Mouse (Mus musculus) erythroid progenitor cell, adult 5-6 weeks (primary cell): Measurements from ENCODE around the gene Gm19345. TPM values are rescaled to one million over a fixed set of nuclear protein-coding genes. Genes with fewer than 3 reads are reported as not detected.

ENCODE experiments used
- ATAC-seq: replicated peaks from 2 replicates; pipeline ENCODE4 v1.8.0; 2016; ENCODE audit warnings: moderate number of reproducible peaks, mild to moderate bottlenecking, moderate TSS enrichment, inconsistent platforms; ENCODE audit not compliant: poor library complexity, low FRiP score, severe bottlenecking
- total RNA-seq, 2 experiments: library from RNA; stranded (forward) in 1 of 2; stranded (reverse) in 1 of 2; fragments of 150-400 nt in 1 of 2; fragments of 186-747, 209-891 nt in 1 of 2; gene quantifications; 2 replicates each; pipeline versions ENCODE4 v1.2.3 to v1.2.4; 2015 to 2017; ENCODE audit warnings: low replicate concordance in 2 of 2

Gene Gm19345
- total RNA-seq (2015; ENCODE audit: low replicate concordance) (not detected in 2 replicates), total RNA-seq (2017; ENCODE audit: low replicate concordance) (not detected in 2 replicates)

DNA sequence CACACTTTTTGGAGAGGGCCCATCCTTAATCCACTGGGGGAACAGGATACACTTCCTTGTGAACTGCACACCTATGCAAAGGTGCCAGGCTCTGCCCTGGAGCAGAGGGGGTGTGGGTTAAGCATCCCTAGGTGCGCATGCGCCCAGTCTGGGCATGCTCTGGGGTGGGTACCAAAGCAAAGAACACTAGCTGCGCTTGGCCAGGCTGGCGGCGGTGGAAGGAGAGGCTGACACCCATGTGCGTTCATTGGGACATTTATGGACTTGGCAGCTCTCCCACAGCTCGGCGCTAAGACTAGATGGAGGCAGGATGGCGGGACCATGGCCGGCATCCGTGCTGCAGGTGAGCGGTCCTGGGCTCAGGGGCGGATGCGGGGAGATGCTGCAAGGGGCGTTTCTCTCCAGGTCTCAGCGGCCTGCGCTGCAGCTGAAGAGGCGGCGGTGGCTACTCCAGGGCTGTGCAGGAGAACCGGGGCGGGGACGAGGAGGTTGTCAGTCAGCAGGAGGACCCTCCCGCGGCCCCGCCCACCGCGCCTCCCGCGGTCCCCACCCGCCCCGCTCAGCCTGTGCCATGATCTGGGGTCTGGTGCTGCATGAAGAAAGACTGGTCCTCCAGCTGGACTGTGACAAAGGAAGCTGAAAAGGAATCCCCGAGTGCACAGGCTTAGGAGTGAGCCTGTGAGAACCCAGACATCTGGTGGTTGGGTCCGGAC is at the start of gene Gm19345:
Gm19345 (plus strand) TSS at position 146 of the 713 bp plus-strand sequence.
- ATAC-seq = no peak

DNA sequence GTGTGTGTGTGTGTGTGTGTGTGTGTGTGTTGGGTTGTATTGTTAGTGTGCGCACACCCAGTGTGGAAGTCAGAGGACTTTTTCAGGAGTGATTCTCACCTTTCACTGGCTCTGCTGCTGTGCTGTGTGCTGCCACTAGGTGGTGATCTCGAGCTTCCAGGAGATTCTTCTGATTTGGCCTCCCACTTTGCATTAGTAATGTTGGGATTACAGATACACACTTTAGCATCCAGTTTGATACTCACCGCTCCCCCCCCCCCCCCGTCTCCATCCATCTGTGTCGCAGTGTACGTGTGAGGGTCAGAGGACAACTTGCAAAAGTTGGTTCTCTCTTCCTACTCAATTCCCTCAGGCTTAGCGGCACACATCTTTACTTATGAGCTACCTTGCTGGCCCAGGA is 48.8 kb upstream of the Gm19345 start:
- ATAC-seq = 0 out of 2 replicates have a peak, but pooled peaks have one; percentile 49

DNA sequence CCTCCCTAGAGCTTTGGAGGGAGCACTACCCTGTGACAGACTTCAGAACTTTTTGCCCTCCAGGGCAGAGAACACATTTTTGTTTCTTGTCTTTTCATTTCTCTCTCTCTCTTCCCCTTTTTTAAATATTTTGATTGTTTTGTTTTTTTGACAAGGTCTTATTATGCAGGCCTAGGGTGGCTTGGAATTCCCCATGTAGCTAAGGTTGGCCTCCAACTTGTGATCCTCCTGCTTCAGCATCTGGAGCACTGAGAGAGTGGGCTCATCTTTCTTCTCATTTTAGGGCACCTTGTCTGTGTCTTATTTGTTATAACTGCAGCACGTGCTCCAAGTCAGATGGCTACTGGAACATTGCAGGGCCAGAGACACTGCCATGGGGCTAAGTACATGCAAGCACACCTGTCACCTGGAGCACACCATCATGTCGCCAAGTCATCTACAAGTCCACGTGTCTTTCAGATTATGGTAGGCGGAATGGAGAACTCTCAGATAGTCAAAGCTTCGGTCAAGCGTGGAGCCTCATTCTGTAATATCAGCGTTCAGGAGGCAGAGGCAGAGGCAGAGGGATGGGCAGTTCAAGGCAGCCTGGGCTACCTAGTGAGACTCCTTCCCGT is 45.3 kb upstream of the Gm19345 start:
- no peak for ATAC-seq

DNA sequence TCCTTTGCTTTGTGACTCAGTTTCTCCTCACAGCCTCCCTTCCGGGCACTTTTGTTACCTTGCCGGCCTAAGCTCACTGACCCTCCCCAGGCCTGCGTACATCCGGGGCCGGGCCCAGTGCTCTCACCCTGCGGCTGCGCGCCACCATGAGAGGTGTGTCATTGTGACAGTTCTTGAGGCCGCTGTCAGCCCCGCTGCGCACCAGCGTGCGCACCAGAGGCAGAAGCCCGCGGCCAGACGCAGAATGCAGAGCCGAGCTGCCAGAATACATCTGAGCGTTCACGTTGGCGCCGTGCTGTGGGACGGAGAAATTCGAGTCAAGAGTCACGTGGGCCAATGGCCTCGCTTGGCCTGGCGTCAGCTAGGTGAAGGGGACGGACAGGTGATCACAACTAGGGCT is 42.4 kb upstream of the Gm19345 start:
- ATAC-seq = no peak

DNA sequence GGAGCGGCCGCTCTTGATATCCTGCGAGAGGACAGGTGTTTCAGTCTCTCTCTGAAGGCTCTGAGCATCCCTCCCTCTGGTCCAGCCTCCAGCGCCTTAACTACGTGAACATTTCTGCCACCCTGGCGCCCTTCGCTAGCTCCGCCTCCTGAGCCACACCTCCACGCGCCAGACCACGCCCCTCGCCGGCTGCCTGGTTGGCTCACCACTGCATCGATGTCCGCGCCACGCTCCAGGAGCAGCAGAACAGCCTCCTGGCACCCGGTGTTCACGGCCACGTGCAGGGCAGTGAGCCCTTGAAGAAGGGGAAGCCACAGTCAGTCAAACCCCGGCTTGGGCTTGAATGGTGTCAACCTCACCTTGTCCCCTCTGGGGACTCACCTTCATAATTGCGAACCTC is 40.7 kb upstream of the Gm19345 start:
- no peak for ATAC-seq

DNA sequence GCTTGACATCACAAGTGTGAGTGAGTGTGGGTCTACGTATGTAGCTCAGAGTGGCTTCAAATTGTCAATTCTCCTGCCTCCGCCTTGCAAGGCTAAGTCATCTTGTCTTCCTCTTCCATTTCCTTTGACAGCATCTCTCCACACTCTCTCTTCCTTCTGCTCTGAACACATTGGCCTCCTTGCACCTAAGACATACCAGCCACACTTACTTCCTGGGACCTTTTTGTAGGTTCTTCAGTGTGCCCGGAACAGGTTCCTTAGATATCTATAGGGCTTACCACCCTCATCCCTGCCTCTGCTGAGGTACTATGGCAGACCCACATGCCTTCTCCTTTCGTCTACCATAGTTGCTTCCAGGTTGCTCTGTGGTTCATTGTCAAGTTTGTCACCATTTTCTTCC is 38.6 kb upstream of the Gm19345 start:
- no peak for ATAC-seq

DNA sequence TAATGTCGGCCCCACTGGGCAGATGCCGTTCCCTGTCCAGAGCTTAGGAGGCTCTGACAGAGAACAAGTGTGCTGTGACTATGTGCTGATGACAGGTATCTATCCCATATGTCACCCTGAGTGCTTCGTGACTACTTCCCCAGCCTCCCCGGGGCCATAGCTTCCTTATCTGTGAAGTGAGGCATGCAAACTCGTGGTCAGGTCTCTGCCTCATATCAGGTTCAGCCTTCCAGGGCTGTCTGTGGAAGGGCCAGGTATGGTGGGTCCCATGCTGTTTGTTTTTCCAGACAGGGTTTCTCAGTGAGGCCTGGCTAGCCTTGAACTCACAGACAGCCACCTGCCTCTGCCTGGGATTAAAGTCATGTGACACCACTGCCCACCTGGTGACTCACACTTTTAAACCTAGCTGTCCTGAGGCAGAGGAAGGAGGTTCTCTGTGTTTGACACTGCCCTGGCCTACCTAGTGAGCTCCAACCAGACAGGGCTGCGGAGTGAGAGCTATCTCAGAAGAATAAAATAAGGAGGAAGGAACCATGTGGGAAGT is 38.2 kb upstream of the Gm19345 start:
- ATAC-seq = no peak

DNA sequence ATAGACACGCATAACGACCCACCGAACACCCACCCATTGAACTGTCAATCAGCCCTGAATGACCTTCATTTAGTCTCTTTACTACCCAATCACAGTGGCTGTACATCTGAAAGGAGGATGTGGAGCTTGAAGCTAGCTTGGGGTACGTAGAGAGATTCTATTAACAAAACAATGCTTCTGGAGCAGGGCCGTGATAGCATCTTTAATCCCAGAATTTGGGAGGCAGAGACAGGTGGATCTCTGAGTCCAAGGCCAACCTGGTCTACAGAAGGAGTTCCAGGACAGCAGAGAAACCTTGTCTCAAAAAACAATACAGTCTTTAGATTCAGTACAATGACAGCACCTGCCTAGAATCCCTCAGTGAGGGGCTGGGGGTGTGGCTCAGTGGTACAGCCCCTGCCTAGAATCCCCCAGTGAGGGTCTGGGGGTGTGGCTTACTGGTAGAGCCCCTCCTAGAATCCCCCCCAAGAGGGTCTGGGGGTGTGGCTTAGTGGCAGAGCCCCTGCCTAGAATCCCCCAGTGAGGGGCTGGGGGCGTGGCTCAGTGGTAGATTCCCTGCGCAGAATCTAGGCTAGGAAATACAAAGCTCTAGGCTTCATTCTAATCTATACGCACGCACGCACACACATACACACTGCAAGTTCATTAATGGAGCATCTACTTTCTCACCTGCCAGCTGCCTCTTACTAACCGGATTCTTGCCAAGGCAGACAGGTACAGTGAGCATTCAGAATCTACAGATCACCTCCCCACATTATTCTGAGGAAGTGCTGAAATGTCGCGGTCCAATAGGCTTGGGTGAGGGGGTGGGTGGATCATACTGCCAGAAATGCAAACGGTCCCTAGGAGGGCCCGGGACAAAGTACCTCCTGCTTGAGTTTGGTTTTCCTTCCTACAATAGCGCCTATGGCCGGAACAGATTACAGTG is 36.2 kb upstream of the Gm19345 start:
- ATAC-seq = no peak

DNA sequence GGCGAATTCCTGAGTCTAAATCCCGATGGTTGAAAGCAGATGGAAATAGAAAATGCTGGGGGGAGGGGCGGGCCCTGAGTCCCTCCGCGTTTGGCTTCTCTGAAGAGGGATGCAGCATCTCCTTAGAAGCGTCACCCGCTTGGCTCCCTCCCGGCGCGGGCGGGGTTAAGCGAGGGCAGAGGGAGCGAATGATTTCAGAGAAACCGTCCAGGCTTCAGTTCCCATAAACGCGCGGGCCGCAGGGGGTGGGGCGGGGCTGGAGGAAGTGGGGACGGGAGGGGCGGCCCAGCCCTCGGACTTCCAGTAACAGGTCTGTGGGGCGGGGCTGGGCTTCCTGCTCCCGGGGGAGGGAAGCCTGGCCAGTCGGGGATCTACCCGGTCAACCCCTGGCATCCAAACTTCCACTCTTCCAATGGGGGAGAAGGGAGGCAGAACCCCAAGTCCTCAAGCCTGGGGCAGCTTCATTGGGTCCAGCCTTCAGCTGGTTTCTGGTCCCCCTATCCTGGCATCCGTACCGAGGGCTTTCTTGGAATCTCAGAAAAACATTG is 35.5 kb upstream of the Gm19345 start:
- ATAC-seq = no peak

DNA sequence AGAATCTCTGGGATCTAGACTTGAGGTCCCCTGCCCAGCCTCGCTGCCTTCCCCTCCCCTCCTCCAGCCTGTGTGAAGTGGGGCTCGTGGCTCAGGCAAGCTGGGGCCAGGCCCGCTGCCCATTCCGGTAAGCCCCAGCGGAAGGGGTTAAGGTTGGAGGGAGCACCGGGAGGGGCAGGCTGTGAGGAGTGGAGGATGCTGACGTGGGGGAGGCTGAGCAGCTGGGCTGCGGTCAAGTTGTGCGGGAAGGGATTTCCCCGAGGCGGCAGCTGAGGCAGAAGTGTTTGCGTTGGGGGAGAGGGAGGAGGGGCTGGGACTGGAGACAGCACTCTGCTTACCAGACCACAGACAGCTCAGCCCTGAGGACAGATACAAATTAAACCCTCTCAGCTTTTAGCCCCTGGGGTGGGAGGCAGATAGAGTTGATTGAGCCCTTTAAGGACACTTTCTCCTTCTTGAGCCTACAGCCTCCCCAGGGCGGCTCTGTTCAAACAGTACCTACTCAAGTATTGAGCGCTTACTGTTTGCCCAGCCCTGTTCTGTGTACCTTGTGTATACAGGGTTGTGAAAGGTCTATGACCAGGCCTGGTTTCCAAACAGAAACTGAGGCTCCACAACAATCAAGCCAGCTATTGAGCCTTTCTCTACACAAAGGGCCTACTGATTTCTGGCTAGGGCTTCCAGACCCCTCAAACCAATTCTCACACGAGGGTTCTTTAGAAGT is 34.3 kb upstream of the Gm19345 start:
- ATAC-seq = no peak

DNA sequence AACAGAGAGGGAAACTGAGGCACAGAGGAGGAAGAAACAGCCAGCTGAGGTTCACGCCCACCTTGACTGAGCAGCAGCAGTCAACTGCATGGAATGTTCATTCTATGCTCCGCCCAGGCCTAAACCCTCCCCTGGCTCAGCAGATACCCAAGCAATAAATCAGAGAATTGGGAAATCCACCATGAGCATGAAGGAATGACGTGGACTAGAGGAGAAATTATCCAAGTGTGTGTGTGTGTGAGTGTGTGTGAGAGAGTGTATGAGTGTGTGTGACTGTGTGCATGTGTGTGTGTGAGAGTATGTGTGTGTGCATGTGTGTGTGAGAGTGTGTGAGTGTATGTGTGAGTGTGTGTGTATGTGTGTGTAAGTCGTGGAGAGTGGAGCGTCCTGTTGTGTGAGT is 33.4 kb upstream of the Gm19345 start:
- no peak for ATAC-seq

DNA sequence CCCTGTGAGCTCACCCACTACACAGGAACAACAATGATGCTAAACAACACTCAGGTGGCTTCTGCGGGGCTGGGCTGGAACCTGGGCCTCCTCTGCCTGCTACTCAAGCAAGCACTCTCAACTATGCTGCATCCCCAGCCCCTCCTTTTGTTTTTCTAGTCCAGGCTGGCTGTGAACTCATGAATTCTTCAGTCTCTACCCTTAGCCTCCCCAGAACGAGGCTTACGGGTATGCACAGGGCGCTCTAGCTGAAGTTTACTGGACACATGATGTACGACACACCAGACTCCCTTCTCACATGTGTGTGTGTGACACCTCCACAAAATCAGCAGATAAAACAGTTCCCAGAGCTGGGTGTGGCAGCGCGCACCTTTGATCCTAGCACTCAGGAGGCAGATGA is 32.9 kb upstream of the Gm19345 start:
- no peak for ATAC-seq

DNA sequence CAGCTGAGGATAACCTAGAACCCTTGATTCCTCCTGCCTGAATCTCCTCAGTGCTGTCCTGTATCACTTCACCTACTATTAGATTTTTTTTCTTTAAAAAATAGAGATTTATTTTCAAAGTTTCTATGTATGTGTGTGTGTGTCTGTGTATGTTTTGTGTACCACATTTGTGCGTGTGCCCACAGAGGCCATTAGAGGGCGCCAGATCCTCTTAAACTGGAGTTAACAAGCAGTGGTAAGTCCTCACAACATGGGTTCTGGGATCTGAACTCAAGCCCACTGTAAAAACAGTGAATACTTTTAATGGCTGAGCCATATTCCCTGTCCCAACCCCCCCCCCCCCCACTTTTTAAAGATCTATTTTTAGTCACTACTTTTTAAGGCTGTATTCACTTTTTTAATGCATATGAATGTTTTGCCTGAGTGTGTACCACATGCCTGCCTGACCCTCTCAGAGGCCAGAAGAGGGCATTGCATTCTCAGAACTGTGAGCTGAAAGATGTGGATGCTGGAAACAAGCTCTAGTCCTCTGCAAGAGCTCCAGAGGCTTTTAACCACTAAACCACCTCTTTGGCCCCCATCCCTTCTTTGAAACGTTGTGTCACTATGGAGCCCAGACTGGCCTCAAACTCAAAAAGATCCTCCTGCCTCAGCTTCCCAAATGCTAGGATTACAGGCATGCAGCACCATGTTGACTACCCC is 31.3 kb upstream of the Gm19345 start:
- ATAC-seq = no peak

DNA sequence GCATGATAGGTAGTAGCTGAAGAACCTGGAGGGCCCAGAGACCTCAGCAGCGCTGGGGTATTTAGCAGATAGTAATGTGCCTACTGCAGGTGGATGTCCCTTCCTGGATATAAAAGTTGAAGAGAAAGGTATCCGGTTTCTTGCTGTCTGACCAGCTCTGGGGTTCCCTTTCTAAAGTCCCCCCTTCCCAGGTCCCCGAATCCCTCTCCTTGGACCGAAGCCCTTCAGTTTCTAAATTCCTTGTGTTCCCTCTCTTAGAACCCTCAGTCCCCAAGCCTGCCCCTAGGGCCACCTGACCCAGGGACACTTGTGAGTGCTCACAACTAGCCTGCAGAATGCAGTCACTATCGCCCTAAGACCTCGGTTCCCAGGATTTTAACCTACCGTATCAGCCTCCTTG is 30.2 kb upstream of the Gm19345 start:
- no peak for ATAC-seq

DNA sequence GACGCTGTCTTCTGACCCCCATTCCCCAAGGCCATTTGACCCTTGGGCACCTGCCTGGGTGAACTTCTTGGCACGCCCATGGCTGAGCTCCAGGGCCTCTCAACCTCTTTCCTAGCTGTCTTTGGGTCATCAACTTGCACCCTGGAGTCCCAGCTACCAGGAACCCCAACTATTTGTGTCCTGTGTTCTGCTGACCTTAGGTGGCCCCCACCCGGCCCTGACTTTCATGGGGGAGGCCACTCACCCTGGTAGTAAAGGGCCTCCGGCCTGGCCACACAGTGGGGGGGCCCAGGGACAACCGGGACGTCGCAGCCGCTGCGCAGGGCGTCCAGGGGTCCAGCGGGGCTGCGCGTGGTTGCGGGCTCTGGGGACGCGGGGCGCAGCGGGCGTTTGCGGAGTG is 29.6 kb upstream of the Gm19345 start:
- ATAC-seq = no peak

DNA sequence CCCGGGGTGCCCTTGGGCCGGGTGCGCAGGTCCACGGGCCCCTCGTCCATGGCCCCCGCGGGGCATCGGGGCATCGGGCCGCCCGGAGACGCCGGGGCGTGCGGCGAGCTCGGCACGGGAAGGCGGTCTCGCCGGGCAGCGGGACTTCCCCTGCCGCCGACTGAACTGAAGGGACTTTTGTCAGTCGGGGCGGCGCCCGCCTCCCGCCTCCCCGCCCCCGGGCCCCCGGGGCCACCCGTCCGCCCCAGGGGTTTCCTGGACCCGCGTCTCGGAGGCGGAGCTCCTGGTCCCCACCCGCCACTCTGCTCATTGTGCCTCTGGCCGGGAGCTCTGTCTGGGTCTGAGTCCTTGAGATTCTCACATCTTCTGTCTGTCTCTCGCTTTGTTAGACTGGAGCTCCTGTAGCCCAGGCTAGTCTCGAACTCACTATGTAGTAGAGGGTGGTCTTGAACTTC is 29.2 kb upstream of the Gm19345 start, which contains the start of gene Bcl3:
Bcl3 (minus strand) TSS at position 167 of the 455 bp plus-strand sequence.
- no peak for ATAC-seq

DNA sequence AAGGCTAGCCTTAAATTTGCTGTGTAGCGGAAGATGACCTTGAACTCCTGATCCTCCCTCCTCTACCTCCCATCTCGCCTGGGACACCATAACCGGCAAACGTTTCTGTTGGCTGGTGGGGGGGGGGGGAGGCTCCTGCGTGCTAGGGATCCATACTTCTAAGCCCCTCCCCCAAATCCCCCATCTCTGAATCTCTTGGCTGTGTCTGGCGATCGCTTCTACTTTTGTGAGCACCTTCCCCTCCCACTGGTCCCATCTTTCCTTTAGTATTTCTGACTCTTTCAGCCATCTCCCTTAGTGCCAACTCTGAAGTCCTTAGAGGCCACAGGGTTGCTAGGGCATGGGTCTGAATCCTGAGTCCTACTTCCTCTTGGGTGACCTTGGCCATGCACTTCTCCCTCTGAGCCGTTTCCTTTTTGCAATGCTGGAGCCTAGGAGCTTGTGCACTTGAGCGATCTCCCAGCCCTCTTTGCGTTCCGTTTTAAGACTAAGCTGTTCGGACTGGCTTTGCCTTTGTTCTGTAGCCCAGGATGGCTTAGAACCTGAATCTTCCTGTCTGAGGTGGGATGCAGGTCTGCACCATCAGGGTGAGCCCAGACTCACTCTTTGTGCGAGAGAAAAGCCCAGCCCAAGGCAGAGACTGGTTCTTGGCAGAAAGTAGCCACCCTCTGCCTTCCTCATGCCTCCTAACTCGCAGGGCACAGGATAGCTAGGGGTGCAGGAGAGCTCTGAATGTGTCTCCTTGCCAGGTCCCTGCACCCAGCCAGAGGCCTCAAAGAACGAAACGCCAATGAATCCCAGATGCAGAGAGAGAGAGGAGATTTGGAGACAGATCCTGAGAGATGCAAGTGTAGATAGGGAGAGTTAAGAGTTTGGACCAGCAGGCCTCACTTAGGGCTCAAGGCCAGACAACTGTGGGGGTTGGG is 28.3 kb upstream of the Gm19345 start:
- ATAC-seq = no peak
